Mouse (Mus musculus): ENCODE results near the gene Prkn. TPM values are rescaled to one million over a fixed set of nuclear protein-coding genes. Genes with fewer than 3 reads are reported as not detected.

The Prkn gene
- polyA plus RNA-seq, 1 experiment from 2014 or later = 3.9 TPM

DNA sequence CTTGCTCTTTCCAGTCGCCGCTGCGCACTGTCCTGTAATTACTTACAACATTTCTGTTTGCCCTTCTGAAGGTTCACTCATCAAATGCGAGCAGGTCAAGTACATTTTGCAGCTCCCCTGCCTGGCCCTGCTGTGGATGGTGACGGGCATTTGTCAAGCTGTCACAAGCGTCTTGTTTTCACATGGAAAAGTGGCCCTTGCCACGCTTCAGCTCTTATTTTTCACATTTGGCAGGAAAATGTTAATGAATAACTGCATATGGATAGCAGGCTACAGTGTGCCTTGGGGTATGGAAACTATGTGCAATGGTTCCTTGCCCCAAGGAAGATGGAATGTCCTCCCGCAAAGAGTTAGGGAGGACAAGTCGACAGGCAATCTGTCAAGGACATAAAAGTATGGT is 404.9 kb downstream of the Prkn start:
- WGBS = 57% methylated on average over 9 of the region's 9 CpGs
- H3K27me3 ChIP-seq = no peaks in the 10 kb centered on the region
- 0 out of 2 replicates have a peak, but pooled peaks cover 6% of the 10 kb centered on the region for H3K4me1 ChIP-seq (replicated peaks)
- no peak overlapping the region for H3K27ac ChIP-seq
- H3K9ac ChIP-seq = no peak overlapping the region
- no peak overlapping the region for H3K4me3 ChIP-seq
- H3K36me3 ChIP-seq = no peaks in the 10 kb centered on the region
- no peak overlapping the region for H3K4me2 ChIP-seq
- H3K9me3 ChIP-seq = no peaks in the 10 kb centered on the region
- no peak for ATAC-seq (ENCODE audit: low FRiP score)

DNA sequence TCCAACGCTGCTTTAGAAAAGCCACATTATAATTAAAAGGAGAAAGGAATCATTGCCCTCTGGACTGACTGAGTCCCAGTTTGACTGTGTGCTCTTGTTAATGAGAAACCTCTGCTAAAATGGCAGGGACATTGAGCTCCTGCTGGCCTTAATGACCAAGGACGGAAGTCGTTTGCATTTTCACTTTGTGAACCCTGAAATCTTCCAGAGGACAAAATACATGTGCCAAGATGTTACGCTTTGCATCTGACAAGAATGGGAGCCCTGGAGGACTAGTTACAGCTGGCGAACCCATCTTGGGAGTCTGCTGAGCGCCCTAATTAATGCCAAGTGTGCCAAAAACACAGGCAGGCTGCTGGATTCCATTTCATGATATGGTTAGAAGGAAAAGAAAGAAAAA is 409.0 kb downstream of the Prkn start:
- H3K4me3 ChIP-seq = no peak overlapping the region
- H3K27ac ChIP-seq = 0 out of 2 replicates have a peak overlapping the region, but pooled peaks have one; percentile 18
- H3K9ac ChIP-seq = no peak overlapping the region
- H3K9me3 ChIP-seq = no peaks in the 10 kb centered on the region
- ATAC-seq (ENCODE audit: low FRiP score) = no peak
- no peaks in the 10 kb centered on the region for H3K27me3 ChIP-seq
- H3K4me1 ChIP-seq (replicated peaks) = 0 out of 2 replicates have a peak, but pooled peaks cover 6% of the 10 kb centered on the region
- no peak overlapping the region for H3K4me2 ChIP-seq
- WGBS = 37% methylated on average over 6 of the region's 6 CpGs
- no peaks in the 10 kb centered on the region for H3K36me3 ChIP-seq

DNA sequence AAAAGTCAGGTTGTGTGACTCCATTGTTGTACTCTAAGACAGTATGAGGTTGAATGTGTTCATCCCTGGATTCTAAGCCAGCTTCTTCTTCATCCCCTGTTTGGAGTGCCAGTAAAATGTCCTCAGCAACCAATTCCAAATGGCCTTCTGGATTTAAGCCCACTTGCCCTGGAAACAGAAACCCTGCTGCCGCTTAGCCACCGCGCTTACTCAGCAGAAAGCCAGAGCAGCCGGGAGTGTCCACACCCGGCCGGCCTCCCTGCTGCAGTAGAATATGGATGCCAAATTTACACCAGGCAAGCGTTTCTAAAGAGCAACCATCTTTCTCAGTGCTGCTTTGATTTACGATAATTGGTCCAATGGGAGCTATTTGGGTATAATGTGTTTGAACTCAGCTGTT is 420.5 kb downstream of the Prkn start:
- WGBS = 40% methylated on average over 8 of the region's 8 CpGs
- Histone ChIP-seq H3K27me3 (no peaks in the 10 kb centered on the region), H3K4me3 (no peak overlapping the region), H3K36me3 (no peaks in the 10 kb centered on the region), H3K27ac (no peak overlapping the region; the same call in 1 of the 2 replicates), H3K9ac (no peak overlapping the region), H3K4me1 (replicated peaks) (peaks cover 17% of the 10 kb centered on the region), H3K4me2 (no peak overlapping the region), H3K9me3 (no peaks in the 10 kb centered on the region)
- ATAC-seq (ENCODE audit: low FRiP score) = no peak

DNA sequence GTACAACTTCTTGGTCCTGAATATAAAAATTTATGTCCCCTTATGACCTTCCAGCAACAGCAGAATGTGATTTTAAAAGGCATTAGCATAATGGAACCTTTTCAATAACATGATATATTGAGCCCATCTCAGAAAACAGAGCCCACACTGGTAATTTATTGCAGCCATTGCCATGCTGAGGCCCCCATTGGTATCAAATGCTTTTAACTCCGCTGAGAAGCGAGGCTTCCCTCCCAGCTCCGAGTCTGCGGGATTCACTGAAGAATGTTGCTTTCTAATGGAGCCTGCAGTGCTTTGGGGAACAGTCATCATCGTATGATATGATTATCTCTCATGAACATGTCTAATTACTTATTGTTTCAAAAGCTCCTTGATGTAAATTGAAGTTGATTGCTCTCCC is 421.5 kb downstream of the Prkn start:
- ATAC-seq (ENCODE audit: low FRiP score) = no peak
- peaks cover 23% of the 10 kb centered on the region for H3K4me1 ChIP-seq (replicated peaks)
- no peak overlapping the region for H3K27ac ChIP-seq
- no peaks in the 10 kb centered on the region for H3K27me3 ChIP-seq
- no peak overlapping the region for H3K9ac ChIP-seq
- no peaks in the 10 kb centered on the region for H3K9me3 ChIP-seq
- WGBS = 47% methylated on average over 5 of the region's 5 CpGs
- no peaks in the 10 kb centered on the region for H3K36me3 ChIP-seq
- H3K4me3 ChIP-seq = no peak overlapping the region
- H3K4me2 ChIP-seq = no peak overlapping the region

DNA sequence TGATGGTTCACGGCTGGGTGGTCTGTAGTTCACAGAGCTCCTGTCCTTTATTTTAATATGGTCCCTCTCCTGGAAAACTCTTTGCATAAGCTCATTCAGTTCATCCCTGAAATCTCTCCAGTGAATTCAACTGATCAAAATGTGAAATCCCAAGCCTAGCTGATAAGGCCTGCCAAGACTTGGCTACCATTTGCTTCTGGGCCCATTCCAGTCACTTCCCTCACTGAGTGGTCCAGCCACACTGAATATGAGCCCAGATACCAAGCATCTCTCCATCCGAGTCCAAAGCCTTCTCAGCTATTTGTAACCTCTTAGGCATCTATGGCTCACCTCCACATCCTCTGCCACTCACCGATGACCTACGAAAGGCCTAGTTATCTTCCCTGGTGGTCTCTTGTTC is 427.8 kb downstream of the Prkn start:
- no peak overlapping the region for H3K27ac ChIP-seq
- H3K27me3 ChIP-seq = no peaks in the 10 kb centered on the region
- no peaks in the 10 kb centered on the region for H3K9me3 ChIP-seq
- no peak for ATAC-seq (ENCODE audit: low FRiP score)
- H3K36me3 ChIP-seq = no peaks in the 10 kb centered on the region
- 93% methylated on average over 4 of the region's 4 CpGs for WGBS
- H3K4me1 ChIP-seq (replicated peaks) = peaks cover 10% of the 10 kb centered on the region; the same call in 1 of the 2 replicates
- H3K9ac ChIP-seq = no peak overlapping the region
- H3K4me2 ChIP-seq = no peak overlapping the region
- no peak overlapping the region for H3K4me3 ChIP-seq

DNA sequence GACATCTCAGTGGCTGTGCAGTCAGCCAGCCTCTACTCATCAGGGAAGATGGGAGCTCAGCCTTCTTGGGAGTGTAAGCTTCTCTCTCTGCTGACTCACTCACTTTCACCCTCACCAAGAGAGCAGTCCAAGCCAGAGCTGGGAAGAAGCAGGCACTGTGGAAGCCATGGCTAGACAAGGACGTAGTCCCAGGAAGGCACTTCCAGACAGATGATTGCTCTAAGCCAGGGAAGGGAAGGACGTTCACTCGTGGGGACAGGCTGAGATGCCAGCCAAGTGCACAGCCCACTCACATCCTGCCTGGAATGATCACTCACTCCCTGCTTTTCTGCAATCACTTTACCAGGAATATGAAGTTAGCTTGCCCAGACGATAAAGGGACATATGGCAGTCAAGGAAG is 430.0 kb downstream of the Prkn start:
- H3K4me2 ChIP-seq = no peak overlapping the region

DNA sequence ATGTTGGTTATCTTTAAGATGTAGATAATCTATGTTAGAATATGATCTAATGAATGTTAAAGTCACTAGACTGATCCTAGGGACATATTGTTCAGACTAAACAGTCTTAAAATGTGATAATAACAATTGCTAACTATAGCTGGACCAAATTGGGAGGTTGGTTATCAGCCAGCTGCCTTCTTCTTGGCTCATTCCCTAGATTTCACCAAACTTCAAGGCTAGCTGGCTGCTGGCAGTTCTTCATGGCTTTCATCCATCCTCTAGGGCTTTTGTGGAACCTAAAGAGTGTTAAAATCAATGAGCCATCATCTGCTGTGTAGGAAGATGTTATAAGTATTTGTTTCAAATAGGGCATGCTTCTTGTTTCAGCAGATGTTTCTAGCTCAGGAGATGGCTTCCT is 431.7 kb downstream of the Prkn start:
- ATAC-seq (ENCODE audit: low FRiP score) = no peak
- H3K9ac ChIP-seq = no peak overlapping the region
- no peaks in the 10 kb centered on the region for H3K36me3 ChIP-seq
- no peak overlapping the region for H3K4me3 ChIP-seq
- H3K4me1 ChIP-seq (replicated peaks) = no peaks in the 10 kb centered on the region
- no peaks in the 10 kb centered on the region for H3K9me3 ChIP-seq
- H3K27ac ChIP-seq = no peak overlapping the region
- H3K4me2 ChIP-seq = no peak overlapping the region
- no peaks in the 10 kb centered on the region for H3K27me3 ChIP-seq

More for the DNA sequence above, 430.0 kb downstream of the Prkn start:
- Histone ChIP-seq H3K27ac (no peak overlapping the region), H3K36me3 (no peaks in the 10 kb centered on the region), H3K4me3 (no peak overlapping the region), H3K9ac (no peak overlapping the region), H3K9me3 (no peaks in the 10 kb centered on the region), H3K4me1 (replicated peaks) (peaks cover 6% of the 10 kb centered on the region; the same call in 1 of the 2 replicates), H3K27me3 (no peaks in the 10 kb centered on the region)
- WGBS = 88% methylated on average over 4 of the region's 4 CpGs
- no peak for ATAC-seq (ENCODE audit: low FRiP score)

DNA sequence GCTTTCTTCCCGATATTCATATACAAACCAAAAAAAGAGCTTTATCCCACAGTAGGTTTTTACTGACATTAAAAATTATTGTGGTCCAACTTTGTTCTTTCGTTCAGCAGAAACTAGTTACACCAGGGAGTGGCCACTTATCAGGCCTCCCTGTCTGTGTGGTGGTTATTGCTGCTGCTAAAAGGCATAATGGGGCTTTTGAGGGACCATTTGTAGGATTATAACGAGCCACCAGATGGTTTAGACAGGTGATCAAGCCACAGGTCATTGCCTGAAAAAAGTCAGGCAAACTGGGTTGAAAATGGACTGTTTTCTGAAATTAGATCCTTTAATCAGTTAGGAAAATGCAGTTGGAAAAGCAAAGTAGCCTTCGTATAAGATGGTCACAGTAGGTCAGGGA is 444.1 kb downstream of the Prkn start:
- no peak overlapping the region for H3K4me2 ChIP-seq
- ATAC-seq (ENCODE audit: low FRiP score) = no peak
- H3K4me3 ChIP-seq = no peak overlapping the region
- no peaks in the 10 kb centered on the region for H3K27me3 ChIP-seq
- no peak overlapping the region for H3K27ac ChIP-seq
- H3K9ac ChIP-seq = no peak overlapping the region
- H3K36me3 ChIP-seq = no peaks in the 10 kb centered on the region
- WGBS = 86% methylated on average over 4 of the region's 4 CpGs
- no peaks in the 10 kb centered on the region for H3K4me1 ChIP-seq (replicated peaks)
- H3K9me3 ChIP-seq = no peaks in the 10 kb centered on the region

DNA sequence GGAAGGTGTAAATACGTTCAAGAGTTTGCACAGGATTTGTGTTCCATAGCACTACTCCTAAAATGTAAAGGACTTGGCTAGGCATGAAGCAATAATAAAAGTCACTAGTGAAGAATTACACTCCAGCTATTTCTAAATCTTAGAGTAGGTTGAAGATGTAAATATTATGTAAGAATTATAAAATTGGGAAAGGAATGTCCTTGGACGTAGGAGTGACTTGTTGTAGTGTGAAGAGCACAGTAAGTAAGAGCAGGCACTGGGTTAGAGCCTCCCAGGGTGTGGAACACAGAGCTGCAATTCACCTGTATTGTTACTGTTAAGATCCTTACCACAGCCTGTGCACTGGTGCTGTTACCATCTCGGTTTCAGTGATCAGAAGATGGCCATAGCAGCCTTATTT is 450.0 kb downstream of the Prkn start:
- Histone ChIP-seq H3K27ac (no peak overlapping the region), H3K4me1 (replicated peaks) (no peaks in the 10 kb centered on the region), H3K9ac (no peak overlapping the region), H3K4me3 (no peak overlapping the region), H3K27me3 (no peaks in the 10 kb centered on the region), H3K9me3 (no peaks in the 10 kb centered on the region), H3K36me3 (no peaks in the 10 kb centered on the region), H3K4me2 (no peak overlapping the region)
- no peak for ATAC-seq (ENCODE audit: low FRiP score)
- 82% methylated on average over 3 of the region's 3 CpGs for WGBS

DNA sequence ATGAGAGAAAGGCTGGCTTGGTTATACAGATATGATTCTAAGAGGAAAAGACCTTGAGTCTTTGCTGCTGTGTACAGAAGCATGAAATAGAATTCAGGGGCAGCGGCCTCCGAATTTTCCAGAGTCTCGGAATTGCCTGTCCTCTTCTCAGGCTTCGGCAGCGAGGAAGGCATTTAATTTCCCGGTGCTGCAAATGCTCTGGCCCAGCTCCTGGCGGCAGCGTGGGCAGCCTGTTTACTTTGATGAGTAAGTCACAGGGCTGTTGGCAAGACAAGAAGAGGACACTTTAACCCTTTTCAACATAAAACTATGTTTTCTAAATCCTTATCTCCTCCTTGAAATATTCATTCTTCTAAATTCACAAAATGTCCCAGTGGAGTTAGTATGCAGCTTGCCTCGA is 462.9 kb downstream of the Prkn start:
- no peak for ATAC-seq (ENCODE audit: low FRiP score)
- Histone ChIP-seq H3K36me3 (no peaks in the 10 kb centered on the region), H3K4me1 (replicated peaks) (0 out of 2 replicates have a peak, but pooled peaks cover 1% of the 10 kb centered on the region), H3K27me3 (no peaks in the 10 kb centered on the region), H3K9ac (no peak overlapping the region), H3K4me3 (no peak overlapping the region), H3K4me2 (no peak overlapping the region), H3K27ac (no peak overlapping the region), H3K9me3 (peaks cover 5% of the 10 kb centered on the region; the same call in 1 of the 2 replicates)
- WGBS = 70% methylated on average over 9 of the region's 9 CpGs

DNA sequence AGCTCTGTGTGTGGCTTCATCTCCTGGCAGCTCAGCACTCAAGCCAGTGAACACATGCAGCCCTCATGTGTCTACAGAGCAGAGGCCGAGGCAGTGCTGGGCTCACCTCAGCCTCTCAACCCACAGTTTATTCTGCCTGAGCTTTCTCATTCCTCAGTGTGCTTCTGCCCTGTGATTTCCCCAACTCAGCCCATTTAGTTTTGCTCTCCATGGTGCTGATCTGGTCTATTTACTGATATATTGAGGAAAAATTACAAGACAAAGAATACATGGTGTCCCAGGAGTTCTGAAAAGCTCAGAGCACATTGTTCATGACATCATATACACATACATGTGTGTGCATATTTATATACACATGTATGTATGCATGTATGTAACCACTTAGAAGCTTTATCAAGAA is 469.7 kb downstream of the Prkn start:
- WGBS = 28% methylated on average over 1 of the region's 1 CpGs
- Histone ChIP-seq H3K4me3 (no peak overlapping the region), H3K9ac (no peak overlapping the region), H3K36me3 (no peaks in the 10 kb centered on the region), H3K4me2 (no peak overlapping the region), H3K4me1 (replicated peaks) (peaks cover 14% of the 10 kb centered on the region), H3K9me3 (no peaks in the 10 kb centered on the region), H3K27me3 (no peaks in the 10 kb centered on the region), H3K27ac (no peak overlapping the region)
- ATAC-seq (ENCODE audit: low FRiP score) = no peak

DNA sequence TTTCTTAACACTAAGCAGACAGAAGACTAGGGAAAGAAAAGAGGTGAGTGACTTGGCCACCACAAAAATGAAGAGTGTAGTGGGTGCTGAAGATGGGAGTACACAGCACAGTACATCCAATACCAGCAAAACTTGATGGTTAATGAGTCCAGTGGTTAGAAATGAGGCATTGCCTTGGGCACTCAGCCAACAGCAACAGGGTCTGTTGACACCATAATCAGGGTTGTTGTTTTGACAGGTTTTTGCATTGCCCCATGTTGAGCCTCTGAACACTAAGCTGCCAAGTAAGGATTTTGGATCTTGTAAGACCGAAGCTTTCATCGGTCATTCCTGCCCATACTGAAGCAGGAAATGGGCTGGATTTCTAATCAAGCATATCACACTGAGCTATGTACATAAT is 474.0 kb downstream of the Prkn start:
- Histone ChIP-seq H3K4me3 (no peak overlapping the region), H3K4me1 (replicated peaks) (peaks cover 4% of the 10 kb centered on the region), H3K36me3 (no peaks in the 10 kb centered on the region), H3K27ac (no peak overlapping the region), H3K9me3 (no peaks in the 10 kb centered on the region), H3K27me3 (no peaks in the 10 kb centered on the region), H3K4me2 (no peak overlapping the region), H3K9ac (no peak overlapping the region)
- 84% methylated on average over 2 of the region's 2 CpGs for WGBS
- no peak for ATAC-seq (ENCODE audit: low FRiP score)

DNA sequence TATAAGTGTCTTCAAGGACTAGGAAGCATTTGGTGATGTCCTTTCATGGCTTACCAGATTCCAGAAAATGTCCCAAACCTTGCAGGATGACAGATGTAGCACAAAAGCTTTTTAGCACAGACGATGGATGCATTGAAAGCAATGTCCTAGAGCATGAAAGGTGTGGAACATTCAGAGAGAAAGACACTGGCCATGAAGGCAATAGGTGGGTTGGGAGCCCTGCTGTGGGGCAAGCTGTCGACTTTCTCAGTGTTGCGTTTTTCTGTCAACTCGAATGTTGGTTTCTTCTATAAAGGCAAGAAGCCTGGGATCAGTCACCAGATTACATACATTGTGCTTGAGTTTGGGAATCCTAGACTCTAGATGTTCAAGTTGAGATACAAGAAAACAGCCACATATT is 475.5 kb downstream of the Prkn start:
- no peak for ATAC-seq (ENCODE audit: low FRiP score)
- no peaks in the 10 kb centered on the region for H3K36me3 ChIP-seq
- no peak overlapping the region for H3K4me2 ChIP-seq
- no peak overlapping the region for H3K27ac ChIP-seq
- H3K9me3 ChIP-seq = no peaks in the 10 kb centered on the region
- H3K4me1 ChIP-seq (replicated peaks) = 0 out of 2 replicates have a peak, but pooled peaks cover under 1% of the 10 kb centered on the region
- H3K9ac ChIP-seq = no peak overlapping the region
- no peak overlapping the region for H3K4me3 ChIP-seq
- 90% methylated on average over 4 of the region's 4 CpGs for WGBS
- H3K27me3 ChIP-seq = no peaks in the 10 kb centered on the region

Data from hindbrain, embryonic 13.5 days (tissue).